Mouse (Mus musculus) thymus, postnatal 0 days (tissue): ENCODE measurements around the gene Tab2. TPM values are rescaled to one million over a fixed set of nuclear protein-coding genes. Genes with fewer than 3 reads are reported as not detected.

Experiments
- polyA plus RNA-seq: library from polyadenylated mRNA; unstranded; fragments of >200 nt; fragmentation: Nextera tagmentation; extraction: Ambion mirVana; gene quantifications from 2 replicates; pipeline ENCODE4 v1.2.1, GENCODE M21; 2015

The Tab2 gene
- polyA plus RNA-seq, 1 experiment from 2014 or later, result 23.5 TPM

Other genes starting within 250 kb of the Tab2 start
- 67.4 and 74.0 TPM in 2 replicates for gene Katna1, start 230.2 kb downstream of the Tab2 start, polyA plus RNA-seq
- gene Ginm1, start 163.4 kb downstream of the Tab2 start, polyA plus RNA-seq, result 58.0 and 67.5 TPM in 2 replicates
- 49.8 and 52.5 TPM in 2 replicates for gene Ppil4, start 163.3 kb downstream of the Tab2 start, polyA plus RNA-seq
- 2.4 and 2.5 TPM in 2 replicates for gene Zc3h12d, start 123.8 kb downstream of the Tab2 start, polyA plus RNA-seq